14 mouse cellular contexts compared by ENCODE assay signal in the genomic region with DNA sequence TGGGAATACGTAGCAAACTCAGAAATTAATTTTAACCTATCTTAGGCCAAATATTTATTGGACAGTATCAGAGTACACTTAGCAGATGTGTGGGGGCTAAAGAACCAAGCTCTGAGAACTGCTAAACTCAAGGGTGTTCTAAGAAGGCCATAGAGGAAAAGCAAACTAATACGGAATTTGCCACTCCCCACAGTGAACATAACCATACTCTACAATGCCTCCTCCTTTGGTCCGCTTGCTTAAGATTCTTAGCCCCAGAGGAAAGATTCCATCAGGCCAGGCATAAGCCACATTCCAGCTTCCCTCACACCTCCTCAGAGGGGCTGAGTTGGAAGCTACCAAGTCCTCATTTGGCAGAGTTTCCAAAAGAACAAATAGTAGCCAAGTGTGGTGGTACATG.
"Had no signal": no experiment of that assay in that cellular context is flagged by ENCODE, and none has a peak within 500 bp of the region (broad histone marks: within the 10 kb centered on the region; RNA-seq: fewer than 3 reads in every experiment).

No protein-coding gene starts in this region.

- H3K36me3 ChIP-seq: liver, embryonic 13.5 days had no signal

- H3K4me3 ChIP-seq: left cerebral cortex, adult 2 months; liver, embryonic 13.5 days had no signal

- H3K27me3 ChIP-seq: liver, embryonic 13.5 days had no signal

- H3K27ac ChIP-seq: left cerebral cortex, adult 2 months; liver, embryonic 13.5 days; stomach, postnatal 0 days had no signal

- H3K4me2 ChIP-seq: liver, embryonic 13.5 days; midbrain, embryonic 11.5 days had no signal

- H3K9ac ChIP-seq: liver, embryonic 13.5 days had no signal

- DNase-seq: kidney, adult 2 months; kidney, postnatal 10 days; kidney, postnatal 36 days; layer of hippocampus, postnatal 36 days; liver, embryonic 13.5 days; midbrain, embryonic 14.5 days; right cerebral cortex, postnatal 14 days; right cerebral cortex, postnatal 4 days; thymus, adult 2 months; thymus, postnatal 14 days; thymus, postnatal 4 days had no signal

- H3K9me3 ChIP-seq: liver, embryonic 13.5 days had no signal
